Mouse (Mus musculus) kidney, adult 2 months (tissue): ENCODE results near the gene Ang5. TPM values are rescaled to one million over a fixed set of nuclear protein-coding genes. Genes with fewer than 3 reads are reported as not detected.
"Not testable (repeated sequence)": the region's sequence is repeated elsewhere in the genome, so short reads cannot be mapped to it uniquely, and the experiment has no call there.

Source experiments
- DNase-seq: peaks from one replicate; pipeline ENCODE4 v3.0.0; 2021
- H3K27ac ChIP-seq: fragments of 200-500 bp; 2 replicates; pipeline ENCODE4 v1.5.1; 2012; ENCODE audit warnings: low read depth, low read length, control low read depth, inconsistent platforms; ENCODE audit not compliant: insufficient read depth
- H3K27me3 ChIP-seq: fragments of 200-500 bp; replicated peaks from 2 replicates; pipeline ENCODE4 v1.6.1; 2012; ENCODE audit warnings: mild to moderate bottlenecking, moderate library complexity, low read length, inconsistent platforms; ENCODE audit not compliant: control insufficient read depth, insufficient read depth
- H3K36me3 ChIP-seq: fragments of 200-500 bp; 2 replicates; pipeline ENCODE4 v1.6.1; 2012; ENCODE audit warnings: mild to moderate bottlenecking, moderate library complexity, low read length, inconsistent platforms; ENCODE audit not compliant: control insufficient read depth, insufficient read depth
- H3K4me1 ChIP-seq: fragments of 200-500 bp; 2 replicates; pipeline ENCODE4 v1.6.1; 2011; ENCODE audit warnings: low read length; ENCODE audit not compliant: control insufficient read depth, insufficient read depth
- H3K4me3 ChIP-seq: fragments of 200-500 bp; 2 replicates; pipeline ENCODE4 v1.5.1; 2011; ENCODE audit warnings: mild to moderate bottlenecking, low read depth, low read length, control low read depth; ENCODE audit not compliant: insufficient read depth
- CTCF ChIP-seq: fragments of 200-500 bp; conservative IDR thresholded peaks from 2 replicates; pipeline ENCODE4 v1.5.1; 2011; ENCODE audit warnings: low read depth, mild to moderate bottlenecking, control low read depth, low read length, moderate library complexity, mixed read lengths; ENCODE audit not compliant: insufficient read depth, insufficient read length
- POLR2A ChIP-seq: fragments of 200-500 bp; IDR thresholded peaks from one replicate; pipeline ENCODE4 v1.6.1; 2011; ENCODE audit warnings: low read depth, low read length, control low read depth
- WGBS: fragments of 180-500 bp; shearing (Covaris S2); methylation state at CpG from one replicate; pipeline ENCODE4 v1.1.7; 2018; 5-methylcytosine and 5-hydroxymethylcytosine counted together
- polyA plus RNA-seq: library from polyadenylated mRNA; depleted of rRNA; stranded (reverse); fragments of >200 nt; gene quantifications from 2 replicates; pipeline ENCODE4 v1.2.3, GENCODE M21; 2012

Ang5 gene
- polyA plus RNA-seq, 1 experiment: not detected

GRCm38 (mm10) chr14:43983454-43983853 lies 26.6 kb downstream of the Ang5 start:
- DNase-seq: no peak
- H3K4me3 ChIP-seq: no peak overlapping the region
- H3K27me3 ChIP-seq: no peaks in the 10 kb centered on the region
- TF ChIP-seq POLR2A (no peak), CTCF (no peak)
- no peak overlapping the region for H3K27ac ChIP-seq
- WGBS: 59% methylated on average over 4 of the region's 4 CpGs
- no peaks in the 10 kb centered on the region for H3K4me1 ChIP-seq
- H3K36me3 ChIP-seq: no peaks in the 10 kb centered on the region

- DNase-seq: peak; percentile 45
- TF ChIP-seq CTCF: peak; percentile 64
- no peak for TF ChIP-seq POLR2A
- no peak overlapping the region for H3K27ac ChIP-seq
- H3K4me1 ChIP-seq: no peaks in the 10 kb centered on the region
- WGBS: 0% methylated on average over 3 of the region's 4 CpGs
- H3K4me3 ChIP-seq: no peak overlapping the region
- no peaks in the 10 kb centered on the region for H3K27me3 ChIP-seq
- H3K36me3 ChIP-seq: no peaks in the 10 kb centered on the region
Measured at GRCm38 (mm10) chr14:43983897-43984296, 27.0 kb downstream of the Ang5 start.

- TF ChIP-seq CTCF (no peak), POLR2A (no peak)
- peak; percentile 2 for DNase-seq
- no peaks in the 10 kb centered on the region for H3K4me1 ChIP-seq
- H3K27ac ChIP-seq: no peak overlapping the region
- 91% methylated on average over 2 of the region's 2 CpGs for WGBS
- no peaks in the 10 kb centered on the region for H3K27me3 ChIP-seq
- H3K36me3 ChIP-seq: no peaks in the 10 kb centered on the region
- H3K4me3 ChIP-seq: no peak overlapping the region
Measured at GRCm38 (mm10) chr14:43986147-43986546, 29.3 kb downstream of the Ang5 start.

GRCm38 (mm10) chr14:43987404-43987803 lies 30.5 kb downstream of the Ang5 start:
- H3K4me1 ChIP-seq, H3K27ac ChIP-seq, H3K27me3 ChIP-seq, H3K36me3 ChIP-seq, H3K4me3 ChIP-seq: not testable (repeated sequence)
- DNase-seq: peak; percentile 62
- TF ChIP-seq CTCF: peak; percentile 62
- WGBS: 19% methylated on average over 5 of the region's 5 CpGs

GRCm38 (mm10) chr14:43998455-43999000 lies 41.7 kb downstream of the Ang5 start:
- H3K4me1 ChIP-seq: not testable (repeated sequence)

GRCm38 (mm10) chr14:44001600-44001999 lies 44.7 kb downstream of the Ang5 start:
- no peaks in the 10 kb centered on the region for H3K27me3 ChIP-seq
- no peak overlapping the region for H3K27ac ChIP-seq
- no peak overlapping the region for H3K4me3 ChIP-seq
- no peaks in the 10 kb centered on the region for H3K36me3 ChIP-seq
- WGBS: 76% methylated on average over 3 of the region's 3 CpGs
- no peak for DNase-seq
- no peaks in the 10 kb centered on the region for H3K4me1 ChIP-seq
- TF ChIP-seq POLR2A (no peak), CTCF (no peak)

More at GRCm38 (mm10) chr14:43998455-43999000, 41.7 kb downstream of the Ang5 start:
- not testable (repeated sequence) for H3K36me3 ChIP-seq, H3K4me3 ChIP-seq, DNase-seq, H3K27ac ChIP-seq, H3K27me3 ChIP-seq
- 82% methylated on average over 2 of the region's 2 CpGs for WGBS

GRCm38 (mm10) chr14:44002169-44002568 lies 45.3 kb downstream of the Ang5 start, which contains the start of gene Ang6:
TSS of gene Ang6 (minus strand) at chr14:44002269.
- no peak for DNase-seq
- TF ChIP-seq POLR2A: no peak
- no peak for TF ChIP-seq CTCF
- H3K4me1 ChIP-seq: no peaks in the 10 kb centered on the region
- WGBS: 85% methylated on average over 1 of the region's 1 CpGs
- H3K27ac ChIP-seq: no peak within 1 kb of the TSS
- H3K36me3 ChIP-seq: no peaks in the 10 kb centered on the region
- H3K27me3 ChIP-seq: no peaks in the 10 kb centered on the region
- H3K4me3 ChIP-seq: no peak within 1 kb of the TSS

GRCm38 (mm10) chr14:44008021-44008420 lies 51.2 kb downstream of the Ang5 start:
- not testable (repeated sequence) for H3K27ac ChIP-seq, H3K4me1 ChIP-seq, H3K27me3 ChIP-seq, H3K4me3 ChIP-seq, H3K36me3 ChIP-seq, DNase-seq
- no CpG with 5 or more reads among the region's 1 CpGs for WGBS

GRCm38 (mm10) chr14:44009686-44010085 lies 52.8 kb downstream of the Ang5 start:
- not testable (repeated sequence) for H3K27ac ChIP-seq, H3K36me3 ChIP-seq, H3K4me1 ChIP-seq, DNase-seq, H3K27me3 ChIP-seq, H3K4me3 ChIP-seq
- WGBS: 17% methylated on average over 2 of the region's 2 CpGs
